Mouse (Mus musculus) layer of hippocampus, postnatal 36 days (tissue): ENCODE measurements around the gene Ptgs1. TPM values are rescaled to one million over a fixed set of nuclear protein-coding genes. Genes with fewer than 3 reads are reported as not detected.
"Not testable (repeated sequence)": the region's sequence is repeated elsewhere in the genome, so short reads cannot be mapped to it uniquely, and the experiment has no call there.

Experiments
- DNase-seq, 2 experiments: peaks; one replicate each; pipeline ENCODE4 v3.0.0; 2022
- total RNA-seq, 2 experiments: library from RNA; stranded (reverse); gene quantifications; 2 replicates each; pipeline ENCODE4 v1.2.3; 2021

Ptgs1 gene
- total RNA-seq: 10 to 100 TPM; 16.1 to 16.9 TPM

DNA sequence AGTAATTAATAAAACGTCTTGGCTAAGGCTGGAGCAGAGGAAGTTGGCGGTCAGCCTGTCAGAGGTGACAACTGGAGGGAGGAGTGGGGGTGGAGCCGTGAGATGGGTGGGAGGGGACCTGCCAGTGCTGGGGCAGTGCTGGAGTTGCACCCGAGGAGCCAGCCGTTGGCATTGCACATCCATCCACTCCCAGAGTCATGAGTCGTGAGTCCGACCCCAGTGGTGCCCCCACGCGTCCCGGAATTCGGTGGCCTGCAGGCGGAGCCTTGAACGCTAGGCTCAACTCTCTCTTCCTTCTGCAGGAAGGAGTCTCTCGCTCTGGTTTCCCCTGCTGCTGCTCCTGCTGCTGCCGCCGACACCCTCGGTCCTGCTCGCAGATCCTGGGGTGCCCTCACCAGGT, at the start of gene Ptgs1:
Gene Ptgs1 (plus strand): TSS at position 61 of the 400 bp plus-strand sequence.
- peak in 1 of 2 experiments; percentile 33 for DNase-seq

DNA sequence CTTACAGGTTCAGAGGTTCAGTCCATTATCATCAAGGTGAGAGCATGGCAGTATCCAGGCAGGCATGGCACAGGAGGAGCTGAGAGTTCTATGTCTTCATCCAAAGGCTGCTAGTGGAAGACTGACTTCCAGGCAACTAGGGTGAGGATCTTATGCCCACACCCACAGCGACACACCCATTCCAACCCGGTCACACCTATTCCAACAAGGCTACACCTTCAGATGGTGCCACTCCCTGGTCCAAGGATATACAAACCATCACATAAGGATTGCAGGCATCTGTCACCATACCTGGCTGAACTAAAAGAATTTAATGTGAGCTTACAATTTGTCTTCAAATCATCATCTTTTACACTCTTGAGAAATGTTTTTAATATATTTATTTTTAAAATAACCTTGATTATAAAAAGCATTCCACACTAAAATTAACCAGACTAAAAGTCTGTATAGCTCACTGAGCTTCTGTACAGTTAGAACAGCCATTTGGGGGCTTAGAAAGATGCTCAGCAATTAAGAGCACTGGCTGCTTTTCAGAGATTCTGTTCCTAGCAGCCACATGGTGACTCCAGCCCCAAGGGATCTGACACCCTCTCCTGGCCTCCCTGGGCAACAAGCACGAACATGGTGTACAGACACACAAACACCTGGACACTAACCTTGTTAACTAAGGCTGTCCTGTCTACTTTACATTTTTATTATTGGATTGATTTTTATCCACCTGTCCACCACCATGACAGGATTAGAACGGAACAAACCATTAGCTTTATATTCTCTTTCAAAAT, 48.4 kb upstream of the Ptgs1 start:
- not testable (repeated sequence) for DNase-seq

DNA sequence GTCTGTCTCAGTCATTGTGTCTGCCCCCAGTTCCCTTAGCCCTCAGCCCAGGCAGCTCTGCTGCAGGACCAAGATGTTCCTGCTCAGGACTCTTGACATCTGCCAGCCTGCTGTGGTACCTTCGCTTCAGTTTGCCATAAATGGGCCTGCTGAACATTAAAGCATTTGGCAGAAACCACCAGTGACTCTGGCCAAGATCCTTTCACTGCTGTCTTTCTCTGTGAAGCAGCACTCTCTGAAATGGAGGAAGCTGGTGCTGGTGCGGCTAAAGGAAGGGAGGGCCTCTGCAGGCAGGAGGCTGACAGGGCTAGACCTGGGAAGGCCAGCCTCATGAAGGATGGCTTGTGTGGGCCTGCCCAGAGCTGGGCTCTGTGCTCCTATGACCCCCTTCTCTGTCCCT, 46.9 kb upstream of the Ptgs1 start:
- DNase-seq: peak in 1 of 2 experiments; percentile 24

DNA sequence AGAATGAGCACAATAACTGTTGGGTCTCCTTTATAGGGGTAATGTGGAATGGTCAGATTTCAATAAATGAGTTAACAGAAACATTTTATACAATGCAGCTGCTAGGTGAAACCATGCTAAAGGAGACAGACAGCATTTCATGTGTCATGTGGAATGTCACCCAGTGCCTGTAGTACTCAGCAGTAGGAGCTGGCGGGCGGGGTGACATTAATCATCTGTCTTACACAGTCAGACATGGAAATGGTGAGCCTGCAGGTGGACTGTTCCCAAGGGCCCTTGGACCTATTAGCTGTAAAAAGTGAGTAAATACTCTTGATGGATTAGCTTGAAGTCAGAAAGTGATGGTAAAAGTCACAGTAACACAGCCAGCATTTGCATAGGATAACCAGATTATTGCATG, 46.0 kb upstream of the Ptgs1 start:
- DNase-seq: no peak

DNA sequence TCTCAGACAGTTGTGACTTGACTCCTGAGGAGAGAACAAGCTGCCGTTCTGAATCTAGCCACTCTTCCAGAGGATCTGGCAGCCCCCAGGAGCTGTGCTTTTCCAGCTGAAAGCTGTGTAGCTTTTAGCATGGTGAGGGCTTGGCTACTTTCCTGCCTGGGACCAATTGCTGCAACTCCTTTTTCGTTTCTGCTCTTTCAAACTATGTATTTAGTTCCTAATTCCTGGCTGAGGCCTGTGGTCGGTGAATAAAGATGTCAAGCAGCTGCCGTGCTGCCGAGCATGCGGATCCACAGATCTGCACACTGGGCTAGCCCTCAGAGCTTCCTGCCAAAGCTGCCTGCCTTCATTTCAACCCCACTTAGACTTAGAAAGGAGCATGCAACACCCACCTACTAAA, 45.4 kb upstream of the Ptgs1 start:
- DNase-seq: no peak

DNA sequence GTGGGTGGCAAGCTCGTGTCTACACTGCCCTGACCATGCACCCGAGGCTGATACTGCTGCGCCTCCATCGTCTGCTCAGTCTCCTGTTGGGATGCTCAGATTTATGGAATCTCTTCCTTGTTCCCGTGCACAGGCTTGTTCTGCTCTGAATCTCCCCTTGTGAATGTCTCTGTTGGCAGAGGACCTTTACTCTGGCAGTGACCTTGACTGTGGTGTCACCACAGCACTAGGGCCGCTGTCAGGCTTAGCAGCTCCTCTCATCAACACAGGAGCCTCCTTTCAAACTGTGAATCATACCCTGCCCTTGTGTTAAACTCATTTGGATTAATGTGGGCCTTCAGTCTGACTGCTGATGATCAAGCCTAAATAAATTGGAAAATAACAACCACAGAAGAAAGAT, 41.0 kb upstream of the Ptgs1 start:
- not testable (repeated sequence) for DNase-seq

DNA sequence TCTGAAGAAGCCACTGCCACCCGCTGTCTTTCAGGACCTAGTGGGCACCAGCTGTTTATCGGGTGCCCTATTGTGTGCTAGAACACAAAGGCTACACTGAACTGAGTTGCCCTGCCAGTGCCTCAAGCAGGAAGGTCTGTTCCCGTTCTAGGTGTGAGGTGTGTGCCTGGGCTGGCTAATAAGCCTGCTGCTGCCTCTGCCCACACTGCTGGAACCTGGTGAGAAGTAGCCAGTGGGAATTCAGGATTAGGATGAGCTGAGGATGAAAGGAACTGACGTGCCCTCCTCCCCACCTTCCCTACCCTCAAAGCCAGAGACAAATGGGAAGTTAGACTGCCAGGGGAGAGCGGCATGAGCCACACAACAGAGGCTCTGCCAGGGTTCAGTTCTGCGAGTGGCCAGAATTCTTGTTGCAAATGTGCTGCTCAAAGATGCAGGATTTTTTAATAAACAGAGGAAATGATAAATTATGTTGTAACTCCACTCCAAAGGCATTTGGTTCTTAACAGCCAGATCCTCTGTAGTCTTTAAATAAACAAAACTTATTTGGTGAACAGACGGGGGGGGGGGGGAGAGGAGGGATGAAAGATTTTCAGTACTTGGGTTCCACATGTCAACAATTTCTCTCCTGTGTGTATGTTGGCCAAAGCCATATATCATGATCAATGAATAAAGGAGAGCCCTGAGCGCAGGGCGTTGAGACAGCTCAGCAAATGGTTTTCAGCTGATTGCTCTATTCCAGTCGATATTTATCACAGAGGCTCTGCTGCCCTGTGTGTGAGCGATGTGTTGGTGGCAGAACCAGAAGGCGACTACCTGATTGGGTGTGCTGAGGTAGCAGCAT, 38.9 kb upstream of the Ptgs1 start:
- DNase-seq: no peak

DNA sequence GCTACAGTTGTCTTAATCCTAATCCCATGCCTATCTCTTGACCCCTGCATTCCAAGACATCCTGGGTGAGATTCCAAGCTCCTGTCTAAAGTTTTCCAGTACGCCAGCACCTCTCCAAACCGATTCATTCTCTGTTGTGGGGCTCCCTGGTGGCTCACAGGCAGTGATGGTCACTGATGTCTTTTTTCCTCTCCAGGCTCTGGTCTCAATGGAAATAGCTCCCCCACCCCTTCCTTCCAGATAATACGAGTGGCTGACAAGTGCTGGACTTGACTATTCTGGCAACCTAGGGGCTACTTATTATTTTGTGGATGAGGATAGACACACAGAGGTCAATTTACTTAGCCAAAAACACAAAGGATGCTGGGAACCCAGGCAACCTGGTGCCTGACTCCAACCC, 33.2 kb upstream of the Ptgs1 start:
- no peak for DNase-seq

DNA sequence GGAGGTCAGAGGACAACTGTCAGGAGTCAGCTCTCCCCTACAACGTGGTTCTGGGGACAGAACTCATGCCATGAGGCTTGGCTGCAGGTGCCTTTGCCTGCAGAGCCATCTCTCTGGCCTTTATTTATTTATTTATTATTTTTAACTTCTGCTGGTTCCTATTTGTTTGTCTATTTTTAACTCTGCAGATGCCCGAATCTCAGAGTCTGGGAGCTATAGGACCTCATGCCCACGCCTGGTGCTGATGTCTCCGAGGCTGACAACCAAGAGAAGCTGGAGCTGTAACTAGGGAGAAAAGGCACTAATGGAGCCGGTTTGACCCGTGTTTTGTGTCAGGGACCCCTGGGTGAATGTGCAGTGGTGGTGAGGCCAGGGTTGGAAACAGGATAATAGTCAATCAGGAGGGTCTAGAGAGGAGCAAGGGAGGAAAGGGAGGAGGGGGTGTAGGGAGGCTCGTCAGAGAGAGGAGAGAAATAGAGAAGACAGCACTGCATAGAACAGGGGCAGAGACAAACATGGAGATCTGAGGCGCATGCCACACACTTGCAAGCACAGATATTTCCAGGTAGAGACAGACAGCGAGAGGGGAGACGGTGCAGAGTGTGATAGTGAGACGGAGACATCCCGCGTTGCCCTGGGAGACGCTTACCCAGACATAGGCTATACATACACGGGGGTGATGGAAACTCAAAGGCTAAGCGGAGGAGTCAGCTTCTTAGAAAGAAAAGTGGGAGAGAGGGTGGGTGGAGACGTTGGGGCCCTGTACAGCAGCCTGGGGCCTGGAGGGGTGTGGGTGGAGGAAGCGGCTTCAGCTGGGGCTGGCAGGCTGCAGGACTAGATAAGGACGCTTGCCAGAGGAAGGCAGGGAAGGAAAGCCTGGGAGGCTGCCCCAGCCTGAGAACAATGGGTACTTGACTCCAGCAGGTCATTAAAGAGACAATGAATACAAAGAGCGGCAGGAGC, 32.0 kb upstream of the Ptgs1 start:
- peak; percentile 37 to 53 for DNase-seq

DNA sequence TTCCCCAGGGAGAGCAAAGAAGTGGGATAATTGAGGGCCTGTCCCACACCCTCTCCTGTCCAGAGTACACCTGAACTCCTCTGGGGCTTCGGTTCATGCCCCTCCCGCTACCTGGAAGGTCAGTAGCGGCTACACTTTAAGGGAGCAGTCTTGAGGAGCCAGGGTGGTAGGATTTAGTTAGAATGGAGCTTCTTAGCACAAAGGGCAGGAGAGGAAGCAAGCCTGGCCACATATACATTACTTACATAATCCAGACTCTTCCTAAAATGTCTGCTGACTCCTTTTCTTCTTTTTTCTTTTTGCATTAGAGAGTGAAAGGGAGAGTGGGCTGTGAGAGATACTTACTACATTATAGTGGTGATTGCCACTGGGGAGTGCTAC, 31.4 kb upstream of the Ptgs1 start:
- no peak for DNase-seq

DNA sequence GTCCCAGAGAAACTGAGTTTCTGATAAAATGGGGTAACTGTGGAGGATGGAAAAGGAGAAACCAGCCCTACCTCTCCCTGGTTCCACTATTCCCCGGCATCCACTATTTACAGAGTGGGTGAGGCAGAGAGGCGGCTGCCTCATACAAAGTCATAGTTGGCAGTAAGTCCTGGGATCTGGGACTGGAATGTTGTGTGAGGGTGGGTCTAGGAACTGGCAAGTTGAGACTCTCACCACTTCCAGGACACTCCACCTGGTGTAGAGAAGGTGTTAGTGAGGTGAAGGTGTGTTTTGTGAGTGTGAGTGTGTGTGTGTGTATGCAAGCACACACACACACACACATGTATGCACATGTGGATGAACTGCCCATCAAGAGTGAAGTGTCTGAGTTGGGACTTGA, 29.4 kb upstream of the Ptgs1 start:
- DNase-seq: no peak

DNA sequence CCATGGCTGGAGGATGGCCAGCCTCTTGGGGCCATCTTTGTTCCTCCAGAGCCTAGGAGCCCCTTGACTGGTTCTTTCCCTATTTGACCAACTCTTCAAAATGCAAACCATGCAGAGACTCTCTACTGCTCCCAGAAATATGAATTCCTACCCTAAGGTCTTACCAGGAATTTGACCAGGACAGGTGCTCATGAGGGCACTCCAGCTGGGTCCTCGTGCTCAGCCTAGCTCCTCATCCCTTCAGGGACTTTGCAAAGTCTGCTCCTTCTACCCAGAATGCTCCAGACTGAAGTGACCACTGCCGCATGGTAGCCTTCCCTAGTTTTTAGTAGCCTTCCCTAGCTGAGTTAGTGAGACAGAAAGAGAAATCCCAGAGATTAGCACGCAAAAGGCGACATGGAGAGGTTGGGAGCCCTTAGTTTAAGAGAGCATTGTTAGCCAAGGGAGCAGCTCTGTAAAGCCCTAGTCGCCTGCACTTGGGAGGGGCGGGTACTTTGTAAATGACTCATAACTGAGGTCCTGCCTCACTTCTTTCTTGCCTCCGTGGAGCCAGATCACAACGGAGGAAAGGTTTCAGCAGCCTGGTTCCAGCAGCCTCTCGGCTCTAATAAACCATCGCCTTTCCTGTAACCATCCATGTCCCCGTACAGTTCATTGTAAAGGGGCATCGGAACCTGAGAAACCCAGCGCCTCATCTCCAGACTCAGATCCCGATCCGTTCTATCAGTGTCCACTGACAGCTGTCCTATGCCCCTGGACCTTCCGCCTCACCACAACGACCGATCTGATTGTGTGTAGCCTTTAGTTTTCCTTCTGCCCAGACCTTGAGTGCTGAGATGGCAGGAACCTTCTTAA, 28.2 kb upstream of the Ptgs1 start:
- DNase-seq: no peak

DNA sequence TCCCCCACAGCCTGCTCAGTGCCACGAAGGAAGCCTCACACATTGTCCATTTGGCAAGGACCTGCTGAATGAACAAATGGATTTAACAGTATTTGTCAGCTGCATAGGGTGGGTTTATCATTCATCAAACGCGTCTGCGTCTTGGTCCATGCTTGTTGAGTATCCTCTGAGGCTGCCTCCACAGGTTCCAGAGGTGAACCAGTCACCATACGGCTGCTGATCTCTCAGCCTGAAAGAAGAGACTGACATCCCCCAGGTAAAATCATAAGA, 27.7 kb upstream of the Ptgs1 start:
- DNase-seq: no peak

DNA sequence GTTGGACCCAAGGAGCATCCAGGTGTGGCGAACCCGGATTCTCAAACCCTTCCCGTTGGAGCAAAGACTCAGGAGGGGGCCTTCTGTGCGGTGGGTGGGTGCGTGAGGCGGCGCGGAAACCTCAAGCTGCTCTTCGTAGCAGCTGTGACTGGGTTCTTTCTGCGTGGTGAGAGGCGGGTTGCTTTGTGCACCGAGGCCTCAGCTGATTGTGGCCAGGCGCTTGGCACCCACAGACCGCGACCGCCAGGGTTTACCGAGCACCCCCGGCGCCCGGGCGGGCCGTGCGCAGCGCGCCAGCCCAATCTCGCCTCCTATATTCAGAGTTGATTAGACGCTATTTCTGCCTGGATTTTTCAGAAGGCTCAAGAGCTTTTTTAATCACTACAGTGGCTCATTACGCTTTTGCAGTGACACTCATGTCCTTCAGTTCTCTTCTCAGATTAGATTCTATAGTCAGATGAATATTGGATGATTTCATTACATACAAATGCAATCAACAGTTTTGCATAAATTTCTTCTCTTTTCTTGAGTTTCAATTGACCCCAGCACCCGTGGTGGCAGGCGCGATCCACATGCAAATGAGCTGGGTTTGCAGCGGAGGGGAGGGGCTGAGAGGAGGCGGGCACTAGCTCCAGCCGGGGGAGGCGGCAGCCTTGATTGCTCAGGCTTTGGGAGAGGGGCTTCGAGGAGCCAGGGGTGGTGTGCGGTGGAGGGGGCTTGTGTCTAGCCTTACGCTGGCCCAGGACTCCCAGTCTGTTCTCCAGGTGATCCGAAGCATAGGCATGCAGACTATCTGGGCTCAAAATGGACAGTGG, 27.0 kb upstream of the Ptgs1 start:
- DNase-seq: peak; percentile 42 to 44

DNA sequence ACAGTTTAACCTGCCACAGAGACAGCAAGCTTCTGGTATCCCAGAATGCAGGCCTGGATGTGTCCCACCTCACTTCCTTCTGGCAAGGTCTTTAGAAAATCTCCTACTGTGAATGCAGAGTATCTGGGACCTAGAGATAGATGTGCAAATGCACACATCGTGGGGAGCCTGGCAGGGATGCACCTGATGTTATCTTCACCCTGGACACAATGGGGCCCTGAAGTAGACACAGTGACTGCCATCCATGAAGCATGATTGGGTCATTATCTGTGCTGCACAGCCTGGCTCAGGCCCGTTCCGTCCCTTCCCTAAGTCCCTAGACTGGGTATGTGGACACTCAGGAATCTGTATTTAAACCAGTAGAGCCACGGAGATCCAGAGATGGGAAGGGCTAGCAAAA, 25.6 kb upstream of the Ptgs1 start:
- DNase-seq: no peak

DNA sequence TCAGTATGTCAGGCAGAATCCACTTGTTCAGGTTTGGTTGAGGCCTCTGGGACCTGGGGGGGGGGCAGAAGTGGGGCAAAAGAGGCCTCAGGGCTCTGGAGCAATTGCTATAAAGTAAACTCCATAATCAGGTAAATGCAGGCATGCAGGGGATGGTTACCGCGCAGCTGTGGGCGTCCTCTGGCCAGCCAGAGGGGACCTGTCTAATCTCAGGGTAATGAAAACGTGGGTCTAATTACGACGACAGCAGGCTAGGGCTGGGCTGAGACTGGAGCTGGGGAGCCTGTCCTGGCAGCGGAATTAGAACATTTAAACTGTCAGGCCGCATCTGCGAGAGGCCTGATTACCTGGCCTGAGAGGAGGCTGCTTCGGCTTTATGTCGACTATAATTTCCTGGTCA, 23.2 kb upstream of the Ptgs1 start:
- no peak for DNase-seq

DNA sequence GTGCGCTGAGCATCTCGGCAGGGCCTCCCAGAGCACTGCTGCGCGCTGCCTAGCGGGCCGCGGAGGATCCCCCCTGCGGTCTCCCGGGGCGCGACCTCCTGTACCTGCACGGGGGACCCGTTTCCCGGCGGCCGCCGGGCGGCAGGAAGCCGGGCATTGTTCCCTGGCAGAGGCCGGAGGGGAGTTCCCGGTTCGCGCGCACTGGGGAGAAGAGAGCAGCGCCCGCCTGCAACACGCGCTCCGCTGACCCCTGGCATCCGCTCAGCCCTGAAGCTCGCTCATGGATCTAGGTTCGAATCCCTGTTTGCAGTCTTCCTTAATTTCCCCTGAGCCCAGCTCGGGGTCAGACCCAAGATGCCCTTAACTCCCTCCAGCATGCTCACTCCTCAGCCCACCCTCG, 19.4 kb upstream of the Ptgs1 start:
- DNase-seq: no peak

DNA sequence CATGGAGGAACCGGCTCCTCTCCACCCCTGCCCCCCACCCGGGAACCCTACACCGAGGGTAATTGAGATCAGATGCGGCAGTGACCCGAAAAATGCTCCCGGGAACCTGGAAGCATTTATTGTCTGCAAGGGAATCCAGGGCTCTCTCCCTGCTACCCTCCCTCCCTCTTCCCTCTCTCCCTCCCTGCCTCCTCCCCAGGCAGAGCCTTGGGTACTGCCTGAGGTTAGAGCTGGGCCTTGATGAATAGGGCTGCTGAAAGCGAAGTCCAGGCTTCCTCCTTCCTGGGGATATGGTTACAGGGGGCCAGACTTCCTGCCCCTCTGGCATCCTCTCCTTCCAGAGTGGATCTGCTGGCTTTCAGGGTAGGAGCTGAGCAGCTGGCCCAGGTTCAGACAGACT, 18.4 kb upstream of the Ptgs1 start:
- no peak for DNase-seq

DNA sequence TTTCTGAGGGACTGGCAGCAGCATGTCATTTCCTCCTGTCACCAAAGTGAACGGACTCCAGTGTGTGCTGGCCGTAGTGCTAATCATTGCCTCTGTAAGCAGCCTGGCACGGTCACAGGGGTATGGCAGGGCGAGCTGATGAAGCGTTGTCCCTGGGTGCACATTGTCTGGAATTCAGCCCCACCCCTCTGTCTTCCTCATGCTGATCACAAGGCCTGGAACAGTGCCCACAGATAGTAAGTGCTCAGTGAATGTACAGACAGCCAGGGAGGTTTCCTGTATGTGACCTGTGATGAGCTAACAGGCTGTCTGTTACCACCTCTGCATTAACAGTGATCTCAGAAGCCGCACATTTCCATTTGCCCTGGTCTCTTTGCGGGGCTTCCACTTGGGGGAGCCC, 17.1 kb upstream of the Ptgs1 start:
- no peak for DNase-seq

DNA sequence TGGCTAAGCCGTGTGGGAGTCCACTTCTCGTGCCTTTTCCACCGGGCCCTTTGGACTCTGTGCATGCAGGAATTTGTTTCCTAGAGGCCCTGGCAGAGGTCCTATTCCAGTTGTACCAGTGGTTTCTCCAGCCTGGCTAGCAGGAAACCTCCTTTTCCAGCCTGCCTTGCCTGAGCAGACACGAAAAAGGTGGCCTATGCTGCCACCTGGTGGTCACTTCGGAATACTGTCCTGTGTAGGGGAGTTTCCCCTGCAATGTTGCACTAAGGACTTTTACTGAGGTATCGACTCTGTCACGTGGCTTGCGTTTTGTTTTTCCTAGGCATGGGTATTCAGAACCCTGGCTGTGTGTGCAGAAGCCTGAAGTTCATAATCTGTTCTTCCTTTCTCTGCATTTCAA, 16.2 kb upstream of the Ptgs1 start:
- peak; percentile 85 to 87 for DNase-seq

DNA sequence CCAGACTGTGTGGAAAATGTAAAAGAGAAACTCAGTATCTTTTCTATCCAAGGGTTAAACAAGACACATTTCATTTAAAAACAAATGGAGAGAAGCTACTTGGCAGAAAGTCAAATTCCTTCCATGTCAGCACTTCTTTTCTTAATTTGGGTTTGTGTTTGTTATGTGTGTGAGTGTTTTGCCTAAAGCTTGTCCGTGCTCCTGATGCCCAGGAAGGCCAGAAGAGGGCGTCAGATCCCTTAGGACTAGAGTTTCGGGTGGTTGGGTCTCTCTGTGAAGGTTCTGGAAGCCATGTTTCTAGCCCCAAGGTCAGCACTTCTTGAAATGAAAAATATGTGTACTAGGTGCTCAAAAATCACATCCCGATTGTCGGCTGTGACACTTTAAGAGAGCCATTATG, 15.8 kb upstream of the Ptgs1 start:
- no peak for DNase-seq
